Comparison of ENCODE assay signal across 8 mouse cellular contexts in genomic region chr10:83644865-83645715, GRCm38 (mm10). TPM values are rescaled to one million over a fixed set of nuclear protein-coding genes. Genes with fewer than 3 reads are reported as not detected.
A peak's percentile ranks its signal among the peaks of the same experiment; 100 is the strongest.
DNase-seq lines count a peak whose midpoint lies in the region; ATAC-seq and TF ChIP-seq lines count a peak whose summit lies in the region.

No protein-coding gene starts in this region.

- H3K4me3 ChIP-seq in MEL (ENCODE audit: control insufficient read depth in 1 of 2, insufficient read depth in 1 of 2, low read depth in 2 of 2, low read length in 2 of 2) = peak overlapping the region in 1 of 2 experiments; percentile 5; a peak in 1 of 4 replicates
- peak overlapping the region; percentile 21 for H3K4me3 ChIP-seq in erythroblast, embryonic 14.5 days (replicated peaks)
- H3K4me3 ChIP-seq in hindbrain, embryonic 13.5 days = no peak overlapping the region

- H3K9me3 ChIP-seq in MEL (replicated peaks; ENCODE audit: insufficient read depth, low read length) = no peaks in the 10 kb centered on the region
- H3K9me3 ChIP-seq in erythroblast, embryonic 14.5 days (ENCODE audit: control insufficient read depth, low read length) = no peaks in the 10 kb centered on the region
- H3K9me3 ChIP-seq in hindbrain, embryonic 13.5 days = no peaks in the 10 kb centered on the region

- ATAC-seq in hindbrain, embryonic 13.5 days (ENCODE audit: low FRiP score) = no peak

- peak in 1 of 2 experiments; percentile 21; a peak in 1 of 4 replicates for TF ChIP-seq POLR2A in MEL (IDR thresholded peaks at IDR 0.05; ENCODE audit: control insufficient read depth in 1 of 2, insufficient read depth in 1 of 2, low read depth in 1 of 2, low read length in 2 of 2, poor library complexity in 1 of 2)

- no peak overlapping the region for H3K9ac ChIP-seq in MEL (ENCODE audit: control insufficient read depth, low read depth, low read length, poor library complexity, severe bottlenecking)
- H3K9ac ChIP-seq in hindbrain, embryonic 13.5 days = peak overlapping the region; percentile 49

- WGBS in hindbrain, embryonic 13.5 days = 51% methylated on average over 16 of the region's 16 CpGs

- H3K79me2 ChIP-seq in MEL (ENCODE audit: control insufficient read depth, insufficient read depth, low read length, poor library complexity) = no peaks in the 10 kb centered on the region

- peak; percentile 84 to 87 for DNase-seq in adrenal gland, adult (ENCODE audit: inconsistent age in 2 of 2, low spot score in 1 of 2)
- no peak for DNase-seq in adrenal gland, postnatal 4 days (ENCODE audit: low spot score in 2 of 2)
- peak; percentile 87 for DNase-seq in MEL (ENCODE audit: low read depth, low spot score)
- peak; percentile 12 to 43 for DNase-seq in lung, postnatal 4 days
- DNase-seq in testis, postnatal 14 days (ENCODE audit: low spot score) = peak; percentile 78
- DNase-seq in gastrocnemius, postnatal 36 days = no peak

- no peak for TF ChIP-seq RAD21 in MEL (IDR thresholded peaks at IDR 0.05; ENCODE audit: low read depth, low read length)

- peak; percentile 81 to 93 for TF ChIP-seq EP300 in MEL (IDR thresholded peaks at IDR 0.05; ENCODE audit: low read depth in 1 of 2, low read length in 2 of 2)

- TF ChIP-seq CTCF in MEL (IDR thresholded peaks at IDR 0.05 in 2 of 3, conservative IDR thresholded peaks at IDR 0.05 in 1 of 3; ENCODE audit: control insufficient read depth in 1 of 3, insufficient read depth in 1 of 3, low read depth in 2 of 3, low read length in 3 of 3, poor library complexity in 1 of 3, severe bottlenecking in 1 of 3) = no peak

- H3K36me3 ChIP-seq in MEL (ENCODE audit: control insufficient read depth in 1 of 2, insufficient read depth in 2 of 2, low read length in 2 of 2) = peaks cover 0 to 2% of the 10 kb centered on the region in 2 experiments; a peak in 1 of 4 replicates
- H3K36me3 ChIP-seq in erythroblast, embryonic 14.5 days (ENCODE audit: control insufficient read depth) = no peaks in the 10 kb centered on the region
- no peaks in the 10 kb centered on the region for H3K36me3 ChIP-seq in hindbrain, embryonic 13.5 days

- peaks cover 1 to 21% of the 10 kb centered on the region in 2 experiments; a peak in 3 of 4 replicates for H3K4me1 ChIP-seq in MEL (ENCODE audit: control insufficient read depth in 1 of 2, insufficient read depth in 2 of 2, low read length in 2 of 2)
- H3K4me1 ChIP-seq in erythroblast, embryonic 14.5 days (ENCODE audit: control insufficient read depth) = peaks cover 40% of the 10 kb centered on the region
- H3K4me1 ChIP-seq in hindbrain, embryonic 13.5 days (replicated peaks) = peaks cover 52% of the 10 kb centered on the region

- peak overlapping the region; percentile 19; the same call in 1 of the 2 replicates for H3K4me2 ChIP-seq in hindbrain, embryonic 13.5 days

- no peak overlapping the region for H3K27ac ChIP-seq in MEL (ENCODE audit: control insufficient read depth, low read depth, low read length)
- H3K27ac ChIP-seq in hindbrain, embryonic 13.5 days = peak overlapping the region; percentile 73

- peaks cover 4 to 5% of the 10 kb centered on the region in 2 experiments; a peak in 2 of 4 replicates for H3K27me3 ChIP-seq in MEL (ENCODE audit: control insufficient read depth in 1 of 2, insufficient read depth in 2 of 2, low read length in 2 of 2)
- H3K27me3 ChIP-seq in erythroblast, embryonic 14.5 days (ENCODE audit: control insufficient read depth) = peaks cover 54% of the 10 kb centered on the region
- no peaks in the 10 kb centered on the region for H3K27me3 ChIP-seq in hindbrain, embryonic 13.5 days

- intact Hi-C loops in gastrocnemius, postnatal 36 days (cut with DNase I) = loop anchor here (5.0 kb wide), 1 partner anchor 103 kb away; the partner anchor contains the start of gene Washc4

TF ChIP-seq in MEL, 35 proteins besides CTCF, POLR2A, EP300 and RAD21:
- TF ChIP-seq ZMIZ1 (IDR thresholded peaks at IDR 0.05; ENCODE audit: low read depth, low read length) (no peak), SIN3A (IDR thresholded peaks at IDR 0.05; ENCODE audit: low read length) (no peak; the same call in 1 of the 2 replicates), ZC3H11A (IDR thresholded peaks at IDR 0.05; ENCODE audit: low read depth, low read length) (no peak), UBTF (IDR thresholded peaks at IDR 0.05; ENCODE audit: borderline replicate concordance, insufficient read depth, low read depth, low read length) (no peak), ZKSCAN1 (IDR thresholded peaks at IDR 0.05; ENCODE audit: low read depth, low read length) (no peak), MYB (IDR thresholded peaks at IDR 0.05; ENCODE audit: low read depth, low read length) (no peak), TCF12 (IDR thresholded peaks at IDR 0.05; ENCODE audit: low read depth, low read length) (peak; percentile 97), ETS1 (IDR thresholded peaks at IDR 0.05; ENCODE audit: low read depth, low read length) (peak; percentile 91), JUND (IDR thresholded peaks at IDR 0.05; ENCODE audit: low read depth, low read length) (no peak), MXI1 (IDR thresholded peaks at IDR 0.05; ENCODE audit: low read depth, low read length) (0 out of 2 replicates have a peak, but pooled peaks have one; percentile 37), MAZ (IDR thresholded peaks at IDR 0.05; ENCODE audit: low read depth, low read length) (no peak), POLR2AphosphoS5 (IDR thresholded peaks at IDR 0.05; ENCODE audit: borderline replicate concordance, low read depth, low read length) (no peak), MEF2A (IDR thresholded peaks at IDR 0.05; ENCODE audit: extremely low read depth, insufficient replicate concordance, low read depth, low read length, poor library complexity, severe bottlenecking) (no peak), MAFK (IDR thresholded peaks at IDR 0.05; ENCODE audit: borderline replicate concordance, low read depth, low read length) (no peak), HCFC1 (IDR thresholded peaks at IDR 0.05; ENCODE audit: low read depth, low read length) (no peak), GABPA (IDR thresholded peaks at IDR 0.05; ENCODE audit: low read depth, low read length) (no peak), ZNF384 (IDR thresholded peaks at IDR 0.05; ENCODE audit: low read depth, low read length) (no peak), E2F4 (IDR thresholded peaks at IDR 0.05; ENCODE audit: borderline replicate concordance, low read depth, low read length) (no peak), TAL1 (IDR thresholded peaks at IDR 0.05; ENCODE audit: low read length) (peak; percentile 98), RCOR1 (IDR thresholded peaks at IDR 0.05; ENCODE audit: low read depth, low read length) (no peak; the same call in 1 of the 2 replicates), CHD1 (IDR thresholded peaks at IDR 0.05; ENCODE audit: low read depth, low read length) (no peak), CHD2 (IDR thresholded peaks at IDR 0.05; ENCODE audit: low read length) (no peak), GATA1 (IDR thresholded peaks at IDR 0.05; ENCODE audit: low read depth, low read length) (peak; percentile 97), NRF1 (IDR thresholded peaks at IDR 0.05; ENCODE audit: insufficient read depth, low read depth, low read length, poor library complexity, severe bottlenecking) (peak; percentile 70), TBP (IDR thresholded peaks at IDR 0.05; ENCODE audit: low read depth, low read length) (0 out of 2 replicates have a peak, but pooled peaks have one; percentile 35), MAX (IDR thresholded peaks at IDR 0.05; ENCODE audit: low read length) (peak; percentile 28; the same call in 1 of the 2 replicates), MYC (IDR thresholded peaks at IDR 0.05; ENCODE audit: low read depth, low read length) (0 out of 2 replicates have a peak, but pooled peaks have one; percentile 51), BHLHE40 (IDR thresholded peaks at IDR 0.05; ENCODE audit: borderline replicate concordance, low read depth, low read length) (0 out of 2 replicates have a peak, but pooled peaks have one; percentile 45), USF2 (IDR thresholded peaks at IDR 0.05; ENCODE audit: borderline replicate concordance in 1 of 2, insufficient read depth in 1 of 2, low read depth in 1 of 2, low read length in 2 of 2) (no peak), ELF1 (IDR thresholded peaks at IDR 0.05; ENCODE audit: low read depth, low read length) (no peak), KAT2A (conservative IDR thresholded peaks at IDR 0.05; ENCODE audit: low read depth, low read length) (no peak), USF1 (IDR thresholded peaks at IDR 0.05; ENCODE audit: low read depth, low read length) (no peak), NELFE (IDR thresholded peaks at IDR 0.05; ENCODE audit: low read depth, low read length) (no peak), SMC3 (IDR thresholded peaks at IDR 0.05; ENCODE audit: low read depth, low read length) (no peak), POLR2AphosphoS2 (IDR thresholded peaks at IDR 0.05; ENCODE audit: low read length) (no peak)
TF ChIP-seq in MEL: peak in this region for 10.

RNA-seq across cellular contexts. Expression of gene Appl2, which starts 3.4 kb away (rescaled TPM):
- total RNA-seq in adrenal gland, postnatal 4 days (2021) = 100 to 1,000 TPM; 103 to 116 TPM
- total RNA-seq in MEL (2012; rRNA removed) = 0.15 TPM in 1 of 2 replicates, not detected in the other
- polyA plus RNA-seq in MEL (2012; ENCODE audit: insufficient read depth in 1 of 2, insufficient read length in 2 of 2, low read depth in 1 of 2, low replicate concordance in 2 of 2, missing spikeins in 1 of 2) = under 1 TPM in 1 of 2 experiments, not detected in 1; 0.99 TPM
- polyA plus RNA-seq in erythroblast, embryonic 14.5 days (2012) = 0.04 and 0.13 TPM in 2 replicates
- 48.3 and 48.4 TPM in 2 replicates for polyA plus RNA-seq in hindbrain, embryonic 13.5 days (2015; fragmentation: Nextera tagmentation; extraction: Ambion mirVana)
- 10 to 100 TPM; 15.0 to 20.0 TPM for total RNA-seq in gastrocnemius, postnatal 36 days (2021)

Comparison
In these comparisons a context has a peak if more than half of its experiments do, and no peak if none do; other contexts are left out.
1. DNase-seq: peak in adrenal gland, adult (2 of 2), MEL (single experiment), lung, postnatal 4 days (2 of 2) and testis, postnatal 14 days (single experiment); none in adrenal gland, postnatal 4 days (0 of 2) and gastrocnemius, postnatal 36 days (0 of 2).
2. RNA of gene Appl2, which starts 3.4 kb away (total RNA-seq): 103 to 116 TPM in adrenal gland, postnatal 4 days and 15.0 to 20.0 TPM in gastrocnemius, postnatal 36 days; 0.15 TPM in MEL; every median in the first group is over 10 times any median in the second.